Mouse (Mus musculus): ENCODE data around the gene Fbxl12. TPM values are rescaled to one million over a fixed set of nuclear protein-coding genes. Genes with fewer than 3 reads are reported as not detected.

Gene Fbxl12
- polyA plus RNA-seq, 1 experiment from 2014 or later: 159 TPM

- DNase-seq (ENCODE audit: low spot score): no peak
Observed at GRCm38 (mm10) chr9:20571060-20571459, 73.5 kb downstream of the Fbxl12 start.

Other genes with a start within 250 kb of the Fbxl12 start
- 15.4 and 16.3 TPM in 2 replicates for gene Zfp26, start 184.6 kb downstream of the Fbxl12 start, polyA plus RNA-seq (2015; fragmentation: Nextera tagmentation; extraction: Ambion mirVana)
- gene Zfp426, start 152.0 kb downstream of the Fbxl12 start, polyA plus RNA-seq (2015; fragmentation: Nextera tagmentation; extraction: Ambion mirVana): 14.7 and 18.1 TPM in 2 replicates
- 52.5 and 69.8 TPM in 2 replicates for gene Zfp266, start 123.3 kb downstream of the Fbxl12 start, polyA plus RNA-seq (2015; fragmentation: Nextera tagmentation; extraction: Ambion mirVana)
- gene Zfp846, start 63.5 kb downstream of the Fbxl12 start, polyA plus RNA-seq (2015; fragmentation: Nextera tagmentation; extraction: Ambion mirVana): 16.4 and 22.9 TPM in 2 replicates
- gene Ubl5, start 1.9 kb downstream of the Fbxl12 start, polyA plus RNA-seq (2015; fragmentation: Nextera tagmentation; extraction: Ambion mirVana): 658 and 685 TPM in 2 replicates
- gene Pin1, start 7.3 kb upstream of the Fbxl12 start, polyA plus RNA-seq (2015; fragmentation: Nextera tagmentation; extraction: Ambion mirVana): 54.9 and 56.7 TPM in 2 replicates
- 0.24 and 0.52 TPM in 2 replicates for gene Olfm2, start 101.6 kb upstream of the Fbxl12 start, polyA plus RNA-seq (2015; fragmentation: Nextera tagmentation; extraction: Ambion mirVana)
- 1.8 and 1.9 TPM in 2 replicates for gene Col5a3, start 170.3 kb upstream of the Fbxl12 start, polyA plus RNA-seq (2015; fragmentation: Nextera tagmentation; extraction: Ambion mirVana)
- not detected in 2 replicates for gene Rdh8, start 173.7 kb upstream of the Fbxl12 start, polyA plus RNA-seq (2015; fragmentation: Nextera tagmentation; extraction: Ambion mirVana)
- 9.2 and 15.1 TPM in 2 replicates for gene A230050P20Rik, start 223.9 kb upstream of the Fbxl12 start, polyA plus RNA-seq (2015; fragmentation: Nextera tagmentation; extraction: Ambion mirVana)
- 6.7 and 7.3 TPM in 2 replicates for gene Angptl6, start 235.0 kb upstream of the Fbxl12 start, polyA plus RNA-seq (2015; fragmentation: Nextera tagmentation; extraction: Ambion mirVana)
- 74.4 and 83.0 TPM in 2 replicates for gene Ppan, start 243.4 kb upstream of the Fbxl12 start, polyA plus RNA-seq (2015; fragmentation: Nextera tagmentation; extraction: Ambion mirVana)